Mouse (Mus musculus): ENCODE data around the gene Pde11a. TPM values are rescaled to one million over a fixed set of nuclear protein-coding genes. Genes with fewer than 3 reads are reported as not detected.
"Not testable (repeated sequence)": the region's sequence is repeated elsewhere in the genome, so short reads cannot be mapped to it uniquely, and the experiment has no call there.

The Pde11a gene
- polyA plus RNA-seq, 1 experiment: 0.03 TPM

GRCm38 (mm10) chr2:75990885-75991539 is 347.6 kb downstream of the Pde11a start:
- DNase-seq (ENCODE audit: low spot score): peak; percentile 27

- DNase-seq (ENCODE audit: low spot score): no peak
These were observed 348.9 kb downstream of the Pde11a start for GRCm38 (mm10) chr2:75989694-75990093.

- no peak for DNase-seq (ENCODE audit: low spot score)
These were observed 349.7 kb downstream of the Pde11a start for GRCm38 (mm10) chr2:75988779-75989363.

DNA sequence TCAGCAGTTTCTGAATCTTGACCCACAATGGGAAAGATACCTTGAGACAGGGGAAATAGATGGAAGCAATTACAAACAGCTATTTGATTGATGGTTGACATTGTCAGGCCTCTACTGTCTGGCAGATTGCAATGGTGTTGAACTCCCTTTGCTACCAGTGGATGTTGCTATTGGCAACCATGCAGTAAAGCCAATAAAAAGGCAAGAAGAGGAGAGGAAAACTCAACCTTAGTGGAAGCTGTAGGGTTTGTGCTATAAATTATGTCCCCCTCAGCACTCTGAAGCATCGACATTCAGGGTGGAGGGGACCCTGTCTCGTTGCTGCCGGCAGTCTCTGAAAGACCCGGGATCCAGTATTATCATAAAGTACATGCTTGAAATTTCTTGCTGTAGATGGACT is 350.2 kb downstream of the Pde11a start:
- no peak for DNase-seq (ENCODE audit: low spot score)

DNA sequence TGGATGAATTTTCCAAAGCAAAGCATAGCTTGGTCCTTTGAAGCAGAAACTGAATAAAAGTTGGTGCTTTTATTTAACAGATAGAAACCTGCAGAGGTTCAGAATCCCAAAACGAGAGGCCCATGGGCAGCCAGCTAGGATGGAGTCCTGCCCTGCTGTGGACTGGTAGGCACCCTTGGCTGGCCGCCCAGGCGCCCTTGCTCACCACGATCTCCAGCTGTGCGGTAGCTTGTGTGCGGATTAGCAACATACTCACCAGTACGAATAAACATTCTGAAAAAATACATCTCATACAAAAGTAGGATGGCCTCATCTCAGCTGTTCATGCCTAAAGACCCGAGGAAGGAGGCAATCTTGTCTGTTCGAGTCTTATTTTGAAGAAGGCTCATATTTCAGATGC is 350.8 kb downstream of the Pde11a start:
- no peak for DNase-seq (ENCODE audit: low spot score)

DNA sequence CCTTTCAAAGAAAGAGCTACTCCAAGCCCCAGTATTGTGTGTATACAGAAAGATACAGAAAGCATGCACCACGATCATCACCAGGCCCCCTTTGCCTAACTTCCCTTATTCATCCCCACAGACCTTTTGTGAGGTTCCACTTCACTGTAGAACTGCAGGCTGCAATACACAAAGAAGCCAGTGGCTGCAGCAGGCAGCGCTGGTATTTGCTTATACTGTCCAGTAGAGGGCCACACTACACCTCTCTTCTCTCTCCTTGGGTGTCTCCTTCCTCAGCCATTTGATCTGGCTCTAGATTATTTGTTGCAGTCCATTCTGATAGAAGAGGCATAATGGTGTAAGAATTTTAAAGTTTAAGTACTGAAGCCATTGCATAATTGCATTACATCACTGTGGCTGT is 353.4 kb downstream of the Pde11a start:
- DNase-seq (ENCODE audit: low spot score): no peak

GRCm38 (mm10) chr2:75983847-75984246 is 354.7 kb downstream of the Pde11a start:
- no peak for DNase-seq (ENCODE audit: low spot score)

- DNase-seq (ENCODE audit: low spot score): no peak
These were observed 355.5 kb downstream of the Pde11a start for GRCm38 (mm10) chr2:75983091-75983490.

- DNase-seq (ENCODE audit: low spot score): no peak
These were observed 355.9 kb downstream of the Pde11a start for GRCm38 (mm10) chr2:75982626-75983025.

DNA sequence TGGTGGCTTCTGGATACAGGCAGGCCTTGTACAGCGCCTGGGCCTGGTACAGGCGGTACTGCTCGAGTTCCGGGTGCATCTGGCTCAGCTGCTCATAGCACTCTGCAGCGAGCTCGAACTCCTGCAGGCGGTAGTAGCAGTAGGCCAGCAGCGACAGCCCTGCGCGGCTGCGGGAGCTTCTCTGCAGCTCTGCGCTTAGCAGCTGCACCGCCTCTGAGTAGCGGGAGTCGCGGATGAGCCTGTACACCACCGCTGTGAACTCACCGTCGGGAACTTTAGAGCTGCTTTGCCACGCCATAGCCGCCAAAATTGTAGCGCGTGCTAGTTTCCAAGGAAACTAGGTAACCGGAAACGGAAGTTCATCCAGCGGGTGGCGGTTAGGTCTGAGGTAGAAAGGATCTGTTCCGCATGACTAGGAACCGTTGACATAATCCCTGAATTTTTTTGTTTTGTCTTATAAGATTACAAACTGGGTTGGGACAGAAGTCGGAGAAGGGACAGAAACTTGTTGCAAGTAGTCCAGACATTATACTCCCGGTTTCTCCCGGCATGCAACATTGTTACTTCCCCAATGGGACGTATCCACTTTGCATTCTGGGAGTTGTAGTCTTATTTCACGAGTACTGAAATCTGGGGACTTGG is 357.0 kb downstream of the Pde11a start, which contains the start of gene Ttc30a1:
Gene Ttc30a1 (minus strand): TSS at position 528 of the 642 bp plus-strand sequence.
- peak; percentile 46 for DNase-seq (ENCODE audit: low spot score)

DNA sequence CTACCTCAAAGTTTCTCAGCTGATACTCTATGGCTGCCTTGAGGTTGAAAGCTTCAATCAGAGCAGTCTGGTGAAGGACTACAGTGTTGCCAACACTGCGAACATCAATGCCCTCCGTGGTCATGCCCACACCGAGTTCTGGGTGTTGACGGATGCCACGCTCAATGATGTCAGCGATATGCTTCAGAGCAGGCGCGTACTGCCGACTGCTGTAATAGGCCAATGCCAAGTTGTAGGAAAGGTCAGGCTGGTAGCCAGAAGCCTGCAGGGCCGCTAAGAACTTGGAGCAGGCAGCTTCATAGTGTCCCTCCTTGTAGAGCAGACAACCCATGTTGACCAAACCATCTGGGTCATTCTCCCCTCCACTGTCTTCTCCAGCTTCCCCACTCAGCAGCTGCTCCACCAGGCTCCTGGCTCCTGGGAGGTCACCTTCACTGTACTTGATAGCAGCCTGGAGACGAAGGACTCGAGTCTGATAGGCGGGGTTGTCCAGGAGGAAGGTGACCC is 357.6 kb downstream of the Pde11a start:
- DNase-seq (ENCODE audit: low spot score): not testable (repeated sequence)

DNA sequence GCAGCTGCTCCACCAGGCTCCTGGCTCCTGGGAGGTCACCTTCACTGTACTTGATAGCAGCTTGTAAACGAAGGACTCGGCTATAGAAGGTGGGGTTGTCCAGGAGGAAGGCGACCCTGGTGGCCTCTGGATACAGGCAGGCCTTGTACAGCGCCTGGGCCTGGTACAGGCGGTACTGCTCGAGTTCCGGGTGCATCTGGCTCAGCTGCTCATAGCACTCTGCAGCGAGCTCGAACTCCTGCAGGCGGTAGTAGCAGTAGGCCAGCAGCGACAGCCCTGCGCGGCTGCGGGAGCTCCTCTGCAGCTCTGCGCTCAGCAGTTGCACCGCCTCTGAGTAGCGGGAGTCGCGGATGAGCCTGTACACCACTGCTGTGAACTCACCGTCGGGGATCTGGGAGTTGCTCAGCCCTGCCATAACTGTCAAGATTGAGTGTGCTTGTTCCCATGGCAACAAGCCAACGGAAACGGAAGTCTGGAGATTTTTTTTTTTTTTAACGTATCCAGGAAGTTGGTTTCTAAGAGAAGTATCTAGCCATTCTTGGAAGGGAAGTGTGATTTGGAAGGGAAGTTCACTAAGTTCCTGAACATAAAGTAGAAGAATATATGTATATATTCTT is 360.7 kb downstream of the Pde11a start, which contains the start of gene Ttc30a2:
Gene Ttc30a2 (minus strand): TSS at position 419 of the 617 bp plus-strand sequence.
- not testable (repeated sequence) for DNase-seq (ENCODE audit: low spot score)

GRCm38 (mm10) chr2:75976070-75976469 is 362.5 kb downstream of the Pde11a start:
- DNase-seq (ENCODE audit: low spot score): not testable (repeated sequence)

GRCm38 (mm10) chr2:75974131-75974530 is 364.4 kb downstream of the Pde11a start:
- no peak for DNase-seq (ENCODE audit: low spot score)

DNA sequence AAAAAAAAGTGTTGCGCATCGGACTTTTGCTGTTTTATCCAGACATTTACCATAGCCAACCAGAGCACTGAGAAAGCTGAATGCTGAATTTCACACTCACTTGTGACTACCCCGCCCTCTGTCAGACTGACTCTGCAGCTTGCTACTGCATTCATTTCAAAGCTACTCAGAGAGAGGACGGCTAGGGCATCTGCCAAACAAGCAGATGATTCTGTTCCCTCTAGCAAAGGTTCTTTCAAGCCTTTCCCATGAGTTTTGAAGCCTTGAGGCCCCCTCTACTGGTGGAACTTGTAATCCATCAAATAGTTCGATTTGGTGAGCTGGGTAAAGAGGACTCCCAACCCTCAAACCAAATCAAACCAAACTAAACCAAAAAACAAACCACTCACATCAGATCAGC is 373.6 kb downstream of the Pde11a start:
- DNase-seq (ENCODE audit: low spot score): no peak

GRCm38 (mm10) chr2:75964512-75964911 is 374.1 kb downstream of the Pde11a start:
- no peak for DNase-seq (ENCODE audit: low spot score)

DNA sequence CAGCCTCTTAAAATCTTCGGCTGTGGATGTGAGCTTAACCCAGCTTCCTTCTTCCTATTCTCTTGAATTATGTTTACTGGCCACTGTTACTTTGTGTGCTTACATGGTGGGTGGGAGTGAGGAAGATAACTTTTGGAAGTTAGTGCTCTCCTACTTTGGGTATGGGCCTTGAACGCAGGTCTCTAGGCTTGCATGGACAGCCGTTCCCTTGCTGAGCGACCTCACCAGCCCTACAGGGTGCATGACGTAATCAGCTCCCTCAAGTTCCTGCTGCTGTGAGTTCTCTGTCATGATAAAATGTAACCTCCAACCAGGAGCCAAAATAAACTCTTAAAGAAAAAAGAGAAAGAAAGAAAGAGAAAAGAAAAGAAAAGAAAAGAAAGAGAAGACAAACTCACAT is 374.5 kb downstream of the Pde11a start:
- no peak for DNase-seq (ENCODE audit: low spot score)

DNA sequence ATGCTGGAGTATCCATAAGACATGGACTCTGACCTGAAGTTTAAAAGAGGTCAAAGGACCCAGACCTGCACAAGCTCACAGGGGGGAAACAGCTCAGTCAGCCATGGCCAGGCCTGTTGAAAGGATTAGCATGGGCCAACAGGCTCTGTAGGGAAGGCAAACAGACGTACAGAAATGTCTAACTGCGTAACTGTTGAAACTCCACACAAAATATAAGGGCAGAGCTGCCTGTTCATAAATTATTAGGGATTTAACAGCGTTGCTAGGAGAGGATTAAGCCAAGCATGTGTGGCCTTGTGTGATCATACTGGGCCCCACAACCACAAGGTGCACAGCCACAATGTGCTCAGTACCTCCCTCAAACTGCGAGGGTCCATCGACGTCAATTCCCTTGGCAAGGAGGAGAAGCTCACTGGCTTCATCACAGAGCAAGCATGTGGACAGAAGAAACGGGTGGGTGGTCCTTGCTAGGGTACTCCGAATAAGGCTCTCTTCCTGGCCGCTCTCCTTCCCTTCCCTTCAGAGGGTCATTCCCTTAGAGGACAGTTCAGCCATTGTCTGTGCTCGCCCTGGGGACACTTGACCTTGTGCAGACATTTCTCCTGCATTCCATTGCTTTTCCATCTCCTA is 375.2 kb downstream of the Pde11a start:
- DNase-seq (ENCODE audit: low spot score): no peak

- DNase-seq (ENCODE audit: low spot score): no peak
These were observed 377.9 kb downstream of the Pde11a start for GRCm38 (mm10) chr2:75960366-75961330.

DNA sequence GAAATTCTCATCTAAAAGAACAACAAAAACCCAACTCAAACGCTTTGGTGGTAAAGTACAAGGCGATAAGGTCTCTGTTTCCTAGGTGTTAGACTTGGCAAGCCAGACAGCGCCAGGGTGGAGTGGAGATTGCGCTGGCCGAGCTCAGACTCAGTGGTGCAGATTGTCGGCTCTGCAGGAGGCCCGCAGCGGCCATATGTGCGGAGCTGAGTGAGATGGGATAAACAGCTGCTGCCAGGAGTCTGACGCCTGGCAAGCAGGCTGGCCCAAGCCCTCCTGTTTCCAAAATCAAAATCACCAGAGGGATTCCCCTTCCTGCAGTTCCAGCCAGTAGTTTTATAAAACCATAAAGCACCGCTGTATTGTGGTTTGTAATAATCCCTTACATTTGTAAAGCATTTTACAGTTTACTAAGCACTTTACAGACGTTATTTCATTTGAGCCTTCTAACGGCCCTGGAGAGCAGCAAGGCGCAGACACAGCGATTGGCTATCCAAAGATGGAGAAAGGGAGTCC is 378.7 kb downstream of the Pde11a start:
- no peak for DNase-seq (ENCODE audit: low spot score)
